Mouse (Mus musculus): ENCODE measurements around the gene Fam83e. TPM values are rescaled to one million over a fixed set of nuclear protein-coding genes. Genes with fewer than 3 reads are reported as not detected.

Fam83e gene
- total RNA-seq, 2 experiments from 2014 or later = 0.30 to 0.35 TPM

- DNase-seq (ENCODE audit: low spot score in 2 of 2) = peak; percentile 81 to 82
These were observed 18.3 kb downstream of the Fam83e start for GRCm38 (mm10) chr7:45739162-45739763.

- no peak for DNase-seq (ENCODE audit: low spot score in 2 of 2)
These were observed 18.8 kb downstream of the Fam83e start for GRCm38 (mm10) chr7:45739820-45740219.

GRCm38 (mm10) chr7:45741308-45741707, 20.3 kb downstream of the Fam83e start:
- DNase-seq (ENCODE audit: low spot score in 2 of 2) = no peak

GRCm38 (mm10) chr7:45741777-45742176, 20.8 kb downstream of the Fam83e start:
- no peak for DNase-seq (ENCODE audit: low spot score in 2 of 2)

GRCm38 (mm10) chr7:45742338-45742737, 21.3 kb downstream of the Fam83e start:
- no peak for DNase-seq (ENCODE audit: low spot score in 2 of 2)

GRCm38 (mm10) chr7:45744387-45744786, 23.4 kb downstream of the Fam83e start:
- DNase-seq (ENCODE audit: low spot score in 2 of 2) = peak in 1 of 2 experiments; percentile 55

GRCm38 (mm10) chr7:45746518-45746917, 25.5 kb downstream of the Fam83e start:
- no peak for DNase-seq (ENCODE audit: low spot score in 2 of 2)

- DNase-seq (ENCODE audit: low spot score in 2 of 2) = no peak
These were observed 26.4 kb downstream of the Fam83e start for GRCm38 (mm10) chr7:45747450-45747849.

GRCm38 (mm10) chr7:45748110-45748509, 27.1 kb downstream of the Fam83e start:
- DNase-seq (ENCODE audit: low spot score in 2 of 2) = no peak

GRCm38 (mm10) chr7:45749401-45749800, 28.4 kb downstream of the Fam83e start:
- DNase-seq (ENCODE audit: low spot score in 2 of 2) = no peak

GRCm38 (mm10) chr7:45750162-45750561, 29.1 kb downstream of the Fam83e start:
- no peak for DNase-seq (ENCODE audit: low spot score in 2 of 2)

- DNase-seq (ENCODE audit: low spot score in 2 of 2) = no peak
These were observed 34.7 kb downstream of the Fam83e start for GRCm38 (mm10) chr7:45755703-45756102.

GRCm38 (mm10) chr7:45759400-45759799, 38.4 kb downstream of the Fam83e start:
- DNase-seq (ENCODE audit: low spot score in 2 of 2) = no peak

GRCm38 (mm10) chr7:45760151-45760550, 39.1 kb downstream of the Fam83e start:
- no peak for DNase-seq (ENCODE audit: low spot score in 2 of 2)

GRCm38 (mm10) chr7:45765995-45766394, 45.0 kb downstream of the Fam83e start:
- no peak for DNase-seq (ENCODE audit: low spot score in 2 of 2)

- no peak for DNase-seq (ENCODE audit: low spot score in 2 of 2)
These were observed 45.8 kb downstream of the Fam83e start for GRCm38 (mm10) chr7:45766764-45767163.

- no peak for DNase-seq (ENCODE audit: low spot score in 2 of 2)
These were observed 46.5 kb downstream of the Fam83e start for GRCm38 (mm10) chr7:45767500-45767899.

GRCm38 (mm10) chr7:45770427-45771082, 49.5 kb downstream of the Fam83e start:
- no peak for DNase-seq (ENCODE audit: low spot score in 2 of 2)

- DNase-seq (ENCODE audit: low spot score in 2 of 2) = no peak
These were observed 50.1 kb downstream of the Fam83e start for GRCm38 (mm10) chr7:45771101-45771500.

GRCm38 (mm10) chr7:45775237-45775636, 54.2 kb downstream of the Fam83e start:
- no peak for DNase-seq (ENCODE audit: low spot score in 2 of 2)
